Mouse (Mus musculus): ENCODE measurements around the gene Gm36210. TPM values are rescaled to one million over a fixed set of nuclear protein-coding genes. Genes with fewer than 3 reads are reported as not detected.

Gene Gm36210
- 0.26 and 0.45 TPM in 2 replicates for polyA plus RNA-seq (2015; fragmentation: Nextera tagmentation; extraction: Ambion mirVana)

GRCm38 (mm10) chr7:4906466-4906950 is at the start of gene Gm36210:
Gene Gm36210, minus strand, starts transcription at chr7:4906516.
- 58% methylated on average over 10 of the region's 10 CpGs for WGBS
- Histone ChIP-seq H3K9me3 (no peaks in the 10 kb centered on the region), H3K36me3 (no peaks in the 10 kb centered on the region), H3K4me1 (replicated peaks) (no peaks in the 10 kb centered on the region; the same call in 1 of the 2 replicates), H3K27me3 (no peaks in the 10 kb centered on the region), H3K27ac (no peak within 1 kb of the TSS), H3K9ac (no peak within 1 kb of the TSS), H3K4me2 (no peak within 1 kb of the TSS), H3K4me3 (no peak within 1 kb of the TSS)
- ATAC-seq (ENCODE audit: low FRiP score): no peak

GRCm38 (mm10) chr7:4953815-4954445 is 47.6 kb upstream of the Gm36210 start:
- Histone ChIP-seq H3K27me3 (no peaks in the 10 kb centered on the region), H3K27ac (no peak overlapping the region), H3K9ac (no peak overlapping the region), H3K9me3 (no peaks in the 10 kb centered on the region), H3K4me1 (replicated peaks) (no peaks in the 10 kb centered on the region), H3K4me3 (no peak overlapping the region), H3K36me3 (no peaks in the 10 kb centered on the region), H3K4me2 (no peak overlapping the region)
- no peak for ATAC-seq (ENCODE audit: low FRiP score)
- 41% methylated on average over 10 of the region's 10 CpGs for WGBS

GRCm38 (mm10) chr7:4950561-4951342 is 44.4 kb upstream of the Gm36210 start:
- no peak overlapping the region for H3K9ac ChIP-seq
- H3K4me3 ChIP-seq: no peak overlapping the region
- no peaks in the 10 kb centered on the region for H3K4me1 ChIP-seq (replicated peaks)
- no peaks in the 10 kb centered on the region for H3K36me3 ChIP-seq
- WGBS: 87% methylated on average over 19 of the region's 19 CpGs
- no peak for ATAC-seq (ENCODE audit: low FRiP score)
- no peak overlapping the region for H3K27ac ChIP-seq
- no peaks in the 10 kb centered on the region for H3K27me3 ChIP-seq
- no peak overlapping the region for H3K4me2 ChIP-seq
- no peaks in the 10 kb centered on the region for H3K9me3 ChIP-seq

- H3K27ac ChIP-seq: no peak overlapping the region
- no peaks in the 10 kb centered on the region for H3K27me3 ChIP-seq
- WGBS: 73% methylated on average over 6 of the region's 6 CpGs
- no peak for ATAC-seq (ENCODE audit: low FRiP score)
- 0 out of 2 replicates have a peak, but pooled peaks cover 4% of the 10 kb centered on the region for H3K4me1 ChIP-seq (replicated peaks)
- no peaks in the 10 kb centered on the region for H3K36me3 ChIP-seq
- H3K4me2 ChIP-seq: no peak overlapping the region
- H3K9ac ChIP-seq: no peak overlapping the region
- H3K4me3 ChIP-seq: no peak overlapping the region
- H3K9me3 ChIP-seq: no peaks in the 10 kb centered on the region
Measured at GRCm38 (mm10) chr7:4948386-4948785, 42.1 kb upstream of the Gm36210 start.

GRCm38 (mm10) chr7:4947855-4948254 is 41.5 kb upstream of the Gm36210 start:
- Histone ChIP-seq H3K36me3 (no peaks in the 10 kb centered on the region), H3K4me3 (no peak overlapping the region), H3K27me3 (no peaks in the 10 kb centered on the region), H3K9me3 (no peaks in the 10 kb centered on the region), H3K4me1 (replicated peaks) (0 out of 2 replicates have a peak, but pooled peaks cover 5% of the 10 kb centered on the region), H3K9ac (no peak overlapping the region), H3K4me2 (no peak overlapping the region), H3K27ac (no peak overlapping the region)
- WGBS: 72% methylated on average over 2 of the region's 2 CpGs
- ATAC-seq (ENCODE audit: low FRiP score): no peak

GRCm38 (mm10) chr7:4943223-4943815 is 37.0 kb upstream of the Gm36210 start:
- H3K4me3 ChIP-seq: peak overlapping the region; percentile 30
- WGBS: 16% methylated on average over 15 of the region's 15 CpGs
- 0 out of 2 replicates have a peak, but pooled peaks cover 5% of the 10 kb centered on the region for H3K4me1 ChIP-seq (replicated peaks)
- peak overlapping the region; percentile 49 for H3K4me2 ChIP-seq
- no peaks in the 10 kb centered on the region for H3K36me3 ChIP-seq
- 0 out of 2 replicates have a peak, but pooled peaks cover 6% of the 10 kb centered on the region for H3K27me3 ChIP-seq
- 0 out of 2 replicates have a peak overlapping the region, but pooled peaks have one; percentile 5 for H3K9ac ChIP-seq
- no peak overlapping the region for H3K27ac ChIP-seq
- ATAC-seq (ENCODE audit: low FRiP score): peak; percentile 57; the same call in 1 of the 2 replicates
- H3K9me3 ChIP-seq: no peaks in the 10 kb centered on the region

- H3K36me3 ChIP-seq: no peaks in the 10 kb centered on the region
- H3K9ac ChIP-seq: no peak overlapping the region
- no peak overlapping the region for H3K27ac ChIP-seq
- WGBS: 60% methylated on average over 5 of the region's 5 CpGs
- H3K4me1 ChIP-seq (replicated peaks): 0 out of 2 replicates have a peak, but pooled peaks cover 5% of the 10 kb centered on the region
- H3K4me2 ChIP-seq: no peak overlapping the region
- 0 out of 2 replicates have a peak, but pooled peaks cover 6% of the 10 kb centered on the region for H3K27me3 ChIP-seq
- no peaks in the 10 kb centered on the region for H3K9me3 ChIP-seq
- no peak for ATAC-seq (ENCODE audit: low FRiP score)
- H3K4me3 ChIP-seq: no peak overlapping the region
Measured at GRCm38 (mm10) chr7:4942673-4943072, 36.4 kb upstream of the Gm36210 start.

- 23% methylated on average over 9 of the region's 9 CpGs for WGBS
Measured at GRCm38 (mm10) chr7:4940068-4940479, 33.8 kb upstream of the Gm36210 start.

GRCm38 (mm10) chr7:4938456-4938855 is 32.1 kb upstream of the Gm36210 start:
- 0 out of 2 replicates have a peak, but pooled peaks cover 3% of the 10 kb centered on the region for H3K9me3 ChIP-seq
- no peak overlapping the region for H3K4me2 ChIP-seq
- H3K36me3 ChIP-seq: no peaks in the 10 kb centered on the region
- no peak overlapping the region for H3K4me3 ChIP-seq
- 0 out of 2 replicates have a peak, but pooled peaks cover 6% of the 10 kb centered on the region for H3K27me3 ChIP-seq
- H3K4me1 ChIP-seq (replicated peaks): 0 out of 2 replicates have a peak, but pooled peaks cover 2% of the 10 kb centered on the region
- no peak for ATAC-seq (ENCODE audit: low FRiP score)
- no peak overlapping the region for H3K27ac ChIP-seq
- WGBS: 26% methylated on average over 2 of the region's 2 CpGs
- no peak overlapping the region for H3K9ac ChIP-seq

More at GRCm38 (mm10) chr7:4940068-4940479, 33.8 kb upstream of the Gm36210 start:
- H3K36me3 ChIP-seq: no peaks in the 10 kb centered on the region
- no peak for ATAC-seq (ENCODE audit: low FRiP score)
- H3K9ac ChIP-seq: no peak overlapping the region
- no peaks in the 10 kb centered on the region for H3K9me3 ChIP-seq
- H3K4me2 ChIP-seq: no peak overlapping the region
- 0 out of 2 replicates have a peak, but pooled peaks cover 6% of the 10 kb centered on the region for H3K27me3 ChIP-seq
- no peak overlapping the region for H3K4me3 ChIP-seq
- H3K27ac ChIP-seq: no peak overlapping the region
- H3K4me1 ChIP-seq (replicated peaks): 0 out of 2 replicates have a peak, but pooled peaks cover 5% of the 10 kb centered on the region

GRCm38 (mm10) chr7:4937392-4937791 is 31.1 kb upstream of the Gm36210 start:
- Histone ChIP-seq H3K9me3 (0 out of 2 replicates have a peak, but pooled peaks cover 3% of the 10 kb centered on the region), H3K4me1 (replicated peaks) (no peaks in the 10 kb centered on the region), H3K9ac (no peak overlapping the region), H3K27me3 (0 out of 2 replicates have a peak, but pooled peaks cover 1% of the 10 kb centered on the region), H3K4me2 (no peak overlapping the region), H3K36me3 (no peaks in the 10 kb centered on the region), H3K27ac (no peak overlapping the region), H3K4me3 (no peak overlapping the region)
- no peak for ATAC-seq (ENCODE audit: low FRiP score)
- 82% methylated on average over 10 of the region's 11 CpGs for WGBS

- Histone ChIP-seq H3K4me3 (no peak overlapping the region), H3K27ac (no peak overlapping the region), H3K4me1 (replicated peaks) (no peaks in the 10 kb centered on the region), H3K27me3 (no peaks in the 10 kb centered on the region), H3K4me2 (no peak overlapping the region), H3K9ac (peak overlapping the region; percentile 24; the same call in 1 of the 2 replicates), H3K9me3 (0 out of 2 replicates have a peak, but pooled peaks cover 3% of the 10 kb centered on the region), H3K36me3 (no peaks in the 10 kb centered on the region)
- whole genome bisulfite sequencing: 74% methylated on average over 10 of the region's 10 CpGs
- ATAC-seq (ENCODE audit: low FRiP score): no peak
Measured at GRCm38 (mm10) chr7:4936832-4937231, 30.5 kb upstream of the Gm36210 start.

Measured in hindbrain, embryonic 13.5 days (tissue).